Mouse (Mus musculus) testis, adult 2 months (tissue): ENCODE data around the gene Per2.

Experiments
- CTCF ChIP-seq: fragments of 200-500 bp; IDR thresholded peaks from 2 replicates; pipeline ENCODE4 v1.5.1; 2012; ENCODE audit warnings: low read depth, mild to moderate bottlenecking, inconsistent platforms, low read length, moderate library complexity; ENCODE audit not compliant: control insufficient read depth, insufficient read depth, insufficient replicate concordance
- POLR2A ChIP-seq: fragments of 200-500 bp; IDR thresholded peaks from 2 replicates; pipeline ENCODE4 v1.6.1; 2012; ENCODE audit warnings: low read depth, mild to moderate bottlenecking, inconsistent platforms, low read length, moderate library complexity; ENCODE audit not compliant: control insufficient read depth

GRCm38 (mm10) chr1:91464436-91464835 is 5.3 kb upstream of the Per2 start:
- TF ChIP-seq CTCF: no peak
- TF ChIP-seq POLR2A: no peak
